Mouse (Mus musculus): ENCODE data around the gene Btg1-ps2.
"Not testable (repeated sequence)": the region's sequence is repeated elsewhere in the genome, so short reads cannot be mapped to it uniquely, and the experiment has no call there.

Gene Btg1-ps2

DNA sequence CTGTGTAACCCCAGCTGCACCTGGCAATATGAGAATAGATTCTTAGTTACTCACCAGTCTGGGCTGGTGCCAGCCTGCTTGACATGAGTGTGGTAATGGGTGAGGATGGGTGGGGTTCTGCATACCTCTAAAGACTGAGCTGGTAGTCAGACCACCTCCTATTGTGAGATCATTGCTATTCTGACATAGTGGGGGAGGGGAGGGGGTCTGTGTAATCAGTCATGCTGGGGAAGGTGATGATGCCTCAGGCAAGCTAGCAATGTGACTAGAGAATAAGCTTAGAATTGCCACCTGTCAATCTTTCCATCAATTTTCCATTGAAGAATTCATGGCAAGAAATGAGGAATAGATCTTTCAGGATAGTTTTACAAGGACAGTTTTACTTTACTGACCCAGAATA is at the start of gene Btg1-ps2:
Gene Btg1-ps2 (minus strand): TSS at position 101 of the 400 bp plus-strand sequence.
- not testable (repeated sequence) for DNase-seq

DNA sequence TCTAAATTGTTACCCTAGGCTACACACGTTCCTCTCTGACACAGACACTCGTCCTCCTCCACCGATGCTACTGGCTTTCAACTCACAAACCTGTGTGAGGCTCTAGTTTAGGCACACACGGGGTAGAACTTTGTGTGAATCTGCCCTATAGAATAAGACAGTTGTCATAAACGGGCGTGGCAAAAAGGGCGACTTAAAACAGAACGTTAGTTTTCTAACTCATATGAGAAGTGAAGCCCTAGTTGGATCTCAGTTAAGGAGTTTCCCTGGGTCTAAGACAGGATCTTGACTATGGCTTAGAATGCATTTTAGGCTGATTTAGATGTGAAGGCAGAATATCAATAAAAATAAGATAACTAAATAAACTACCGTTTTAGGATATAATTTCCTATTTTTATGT is 42.1 kb upstream of the Btg1-ps2 start, which contains the start of gene Rhox11:
Gene Rhox11 (minus strand): TSS at position 101 of the 400 bp plus-strand sequence.
- DNase-seq, result no peak

DNA sequence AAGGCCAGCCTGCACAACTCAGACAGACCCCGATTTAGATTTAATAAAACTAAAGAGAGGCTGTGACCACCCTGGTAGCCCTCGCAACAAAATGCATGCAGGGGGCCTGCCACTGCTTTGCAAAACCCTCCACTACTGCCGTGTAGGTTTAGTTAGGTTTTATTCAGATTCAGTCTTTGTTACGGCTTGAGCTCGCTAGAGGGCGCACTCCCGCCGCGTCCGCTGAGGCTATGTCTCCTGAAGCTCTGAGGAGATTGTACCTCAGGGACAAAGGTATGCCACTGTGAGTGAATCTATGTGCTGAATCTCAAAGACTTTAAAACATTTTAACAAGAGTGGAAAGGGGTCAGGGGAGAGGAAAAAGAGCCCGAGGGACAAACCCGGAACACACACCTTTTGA is 41.3 kb upstream of the Btg1-ps2 start:
- peak; percentile 51 for DNase-seq

DNA sequence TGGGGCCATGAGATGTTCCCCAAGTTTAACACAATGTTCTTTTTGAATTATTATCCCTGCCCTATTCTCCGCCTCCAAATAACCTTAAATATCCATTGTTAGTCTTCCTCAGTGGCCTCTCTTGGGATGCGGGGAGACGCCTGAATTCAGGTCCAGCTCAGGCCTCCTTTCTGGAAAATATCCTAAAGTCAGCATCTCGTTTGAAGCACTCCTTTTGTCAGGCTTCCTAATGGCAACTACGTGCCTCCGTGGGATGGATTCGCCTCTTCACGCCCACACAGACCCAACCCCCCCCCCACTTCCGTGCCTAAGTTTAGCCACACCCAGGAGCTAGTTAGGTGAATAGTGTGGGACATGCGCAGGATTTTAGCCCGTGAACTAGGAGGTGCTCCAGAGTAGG is 23.3 kb upstream of the Btg1-ps2 start, which contains the start of gene Rhox10:
Gene Rhox10 (plus strand): TSS at position 301 of the 400 bp plus-strand sequence.
- no peak for DNase-seq

DNA sequence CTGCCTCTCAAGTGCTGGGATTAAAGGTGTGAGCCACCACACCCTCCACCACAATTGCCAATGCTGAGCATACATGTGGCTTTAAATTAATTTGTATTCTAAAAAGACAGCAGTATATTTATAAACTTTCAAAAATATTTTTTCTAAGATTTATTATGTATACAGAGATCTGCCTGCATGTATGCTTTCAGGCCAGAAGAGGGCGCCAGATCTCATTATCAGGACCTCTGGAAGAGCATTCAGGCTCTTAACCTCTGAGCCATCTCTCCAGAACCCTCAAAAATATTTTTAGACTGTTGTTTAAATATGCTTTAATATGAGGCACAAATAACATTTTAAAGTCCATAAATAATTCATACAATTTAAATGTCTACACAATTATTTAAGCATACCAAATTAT is 18.6 kb upstream of the Btg1-ps2 start:
- DNase-seq, result no peak

DNA sequence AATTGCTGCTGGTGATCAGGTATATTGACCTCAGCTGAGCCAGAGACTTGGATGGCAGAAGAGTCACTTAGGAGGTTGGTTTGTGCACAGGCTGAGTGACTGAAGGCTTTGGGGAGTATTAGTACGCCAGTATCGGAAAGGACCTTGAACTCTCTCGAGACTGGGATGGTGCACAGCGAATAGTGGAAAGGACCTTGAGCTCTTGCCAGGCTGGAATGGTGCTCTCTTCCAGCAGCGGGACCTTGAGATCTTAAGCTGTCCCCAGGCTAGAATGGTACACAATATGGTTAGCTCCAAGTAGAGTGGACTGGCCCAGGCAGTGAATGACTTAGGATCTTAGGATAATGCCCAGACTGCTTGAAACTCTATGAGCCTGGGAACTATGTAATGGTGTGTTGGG is 3.2 kb downstream of the Btg1-ps2 start:
- DNase-seq, result no peak

DNA sequence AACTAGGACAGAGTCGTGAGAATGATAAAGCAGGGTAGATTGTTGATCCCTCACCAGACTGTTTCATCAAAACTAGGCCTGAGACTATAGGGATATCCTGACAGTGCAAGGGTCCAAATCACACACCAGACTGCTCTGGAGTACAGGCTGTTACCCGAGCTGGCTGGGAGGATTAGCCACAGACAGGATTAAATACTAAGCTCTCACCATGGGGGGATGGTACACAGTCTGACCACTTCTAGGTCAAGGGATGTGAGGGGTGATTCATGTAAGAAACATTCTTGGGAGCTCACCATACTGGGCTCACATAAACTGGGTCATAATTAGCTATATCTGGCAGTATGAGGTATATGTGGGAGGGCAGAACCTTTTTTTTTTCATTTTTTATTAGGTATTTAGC is 9.1 kb downstream of the Btg1-ps2 start:
- no peak for DNase-seq

DNA sequence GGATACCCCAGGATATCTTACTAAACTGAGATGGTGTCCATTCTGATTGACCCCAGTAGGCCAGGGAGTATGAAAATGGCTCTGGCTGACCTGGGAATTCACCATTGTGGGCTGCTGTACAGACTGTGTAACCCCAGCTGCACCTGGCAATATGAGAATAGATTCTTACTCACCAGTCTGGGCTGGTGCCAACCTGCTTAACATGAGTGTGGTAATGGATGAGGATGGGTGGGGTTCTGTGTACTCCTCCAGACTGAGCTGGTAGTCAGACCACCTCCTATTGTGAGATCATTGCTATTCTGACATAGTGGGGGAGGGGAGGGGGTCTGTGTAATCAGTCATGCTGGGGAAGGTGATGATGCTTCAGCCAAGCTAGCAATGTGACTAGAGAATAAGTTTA is 24.3 kb downstream of the Btg1-ps2 start, which contains the start of gene Btg1-ps1:
Gene Btg1-ps1 (minus strand): TSS at position 219 of the 400 bp plus-strand sequence.
- DNase-seq, result not testable (repeated sequence)

DNA sequence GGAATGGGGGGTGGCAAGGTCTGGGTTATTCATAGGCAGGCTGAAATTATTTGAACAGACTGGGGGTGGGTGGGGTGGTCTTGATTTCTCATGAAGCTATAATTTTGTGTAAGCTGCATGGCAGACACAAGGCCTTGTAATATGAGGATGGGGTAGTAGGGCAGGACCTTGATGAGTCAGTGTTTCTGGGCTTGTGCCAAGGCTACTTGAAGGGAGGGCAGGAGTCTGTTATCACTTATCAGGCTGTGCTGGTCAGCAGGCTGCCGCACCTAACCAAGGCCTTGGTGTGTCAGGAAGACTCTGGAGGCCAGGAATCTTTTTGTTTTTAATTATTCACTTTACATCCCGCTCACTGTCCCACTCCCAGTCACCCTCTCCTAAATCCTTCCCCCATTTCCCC is 34.2 kb downstream of the Btg1-ps2 start:
- no peak for DNase-seq

Measured in kidney, adult 18-20 months (tissue).